Comparison of ENCODE assay signal across 7 mouse cellular contexts in the genomic region with DNA sequence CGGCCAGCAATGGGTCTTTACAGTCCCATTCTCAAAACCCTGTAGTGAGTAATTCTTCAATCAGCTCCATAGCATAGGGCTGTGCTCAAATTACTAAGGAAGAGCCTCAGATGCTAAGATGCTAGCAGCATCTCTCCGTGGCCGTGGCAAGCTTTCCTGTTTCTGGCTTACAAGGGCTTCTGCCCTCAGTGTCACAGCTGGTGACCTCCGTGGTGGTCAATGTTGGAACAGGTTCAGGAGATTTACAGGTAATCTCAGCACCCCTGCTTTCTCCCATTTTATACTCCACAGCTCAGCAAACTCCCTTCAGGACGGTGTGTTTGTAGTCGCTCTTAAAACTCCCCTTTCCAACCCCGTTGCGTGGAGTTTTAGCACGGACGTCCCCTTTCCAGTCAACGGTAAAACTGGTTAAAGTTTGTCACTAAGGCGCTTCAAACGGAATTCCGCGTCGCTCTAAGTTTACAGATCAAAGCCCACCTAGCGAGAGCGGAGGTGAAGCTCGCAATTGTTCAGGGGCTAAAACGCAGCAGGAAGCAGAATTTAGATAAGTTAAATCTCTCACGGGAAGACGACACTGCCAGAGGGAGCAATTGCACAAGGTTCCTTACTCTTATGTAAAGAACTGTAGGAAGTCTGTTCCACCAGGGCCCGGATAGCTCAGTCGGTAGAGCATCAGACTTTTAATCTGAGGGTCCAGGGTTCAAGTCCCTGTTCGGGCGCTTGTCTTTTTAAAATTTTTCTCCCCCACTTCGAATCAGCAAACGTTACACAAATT. TPM values are rescaled to one million over a fixed set of nuclear protein-coding genes. Genes with fewer than 3 reads are reported as not detected.
DNase-seq lines count a peak whose midpoint lies in the region; ATAC-seq and TF ChIP-seq lines count a peak whose summit lies in the region.

No protein-coding gene starts in this region.

- no peak for TF ChIP-seq POLR2A in small intestine, adult 2 months (IDR thresholded peaks at IDR 0.05; ENCODE audit: low read depth, low read length)

- under 1% methylated on average over 28 of the region's 28 CpGs for WGBS in intestine, postnatal 0 days
- WGBS in small intestine, adult 2 months: under 1% methylated on average over 28 of the region's 28 CpGs

- no peaks in the 10 kb centered on the region for H3K27me3 ChIP-seq in intestine, postnatal 0 days (replicated peaks; ENCODE audit: control insufficient read depth, insufficient read depth, low read length)
- no peaks in the 10 kb centered on the region for H3K27me3 ChIP-seq in small intestine, adult 2 months (ENCODE audit: control insufficient read depth, insufficient read depth, low read length)

- no peaks in the 10 kb centered on the region for H3K9me3 ChIP-seq in intestine, postnatal 0 days (ENCODE audit: control insufficient read depth)

- H3K4me3 ChIP-seq in intestine, postnatal 0 days (ENCODE audit: low read depth, low read length): peak overlapping the region; percentile 57
- peak overlapping the region; percentile 80 for H3K4me3 ChIP-seq in small intestine, adult 2 months (ENCODE audit: low read depth, low read length)

- ATAC-seq in common myeloid progenitor, adult 5-6 weeks (replicated peaks; ENCODE audit: low read depth, poor library complexity, severe bottlenecking): peak; percentile 70
- peak; percentile 79 for ATAC-seq in intestine, postnatal 0 days

- peak; percentile 56 to 72 for DNase-seq in adrenal gland, adult 18-20 months (ENCODE audit: low spot score in 2 of 2)
- DNase-seq in gastrocnemius, postnatal 14 days: peak; percentile 24
- peak; percentile 57 to 78 for DNase-seq in left cerebral cortex, postnatal 36 days (ENCODE audit: low spot score in 2 of 2)
- DNase-seq in mesoderm, embryonic 11.5 days (ENCODE audit: low read depth, low spot score): peak; percentile 92

- H3K4me2 ChIP-seq in intestine, postnatal 0 days (replicated peaks; ENCODE audit: low read depth): peak overlapping the region; percentile 60

- no peak for TF ChIP-seq CTCF in intestine, postnatal 0 days (IDR thresholded peaks at IDR 0.05; ENCODE audit: low read depth)
- TF ChIP-seq CTCF in small intestine, adult 2 months (IDR thresholded peaks at IDR 0.05; ENCODE audit: extremely low read depth, insufficient read length, insufficient replicate concordance, low read depth, low read length): no peak

- peak overlapping the region; percentile 63 for H3K27ac ChIP-seq in intestine, postnatal 0 days (ENCODE audit: low read depth, low read length)
- H3K27ac ChIP-seq in small intestine, adult 2 months (ENCODE audit: insufficient read depth, low read depth, low read length): peak overlapping the region; percentile 2; the same call in 1 of the 2 replicates

- H3K4me1 ChIP-seq in intestine, postnatal 0 days (replicated peaks; ENCODE audit: control insufficient read depth, insufficient read depth, low read length): no peaks in the 10 kb centered on the region
- H3K4me1 ChIP-seq in small intestine, adult 2 months (ENCODE audit: control insufficient read depth, insufficient read depth, insufficient read length, low read length): no peaks in the 10 kb centered on the region

- intact Hi-C loops in gastrocnemius, postnatal 14 days (cut with DNase I; ENCODE audit: low total_unique reads): no loop called here
- intact Hi-C loops in left cerebral cortex, postnatal 36 days (cut with DNase I): no loop called here

- peak overlapping the region; percentile 64 for H3K9ac ChIP-seq in intestine, postnatal 0 days (ENCODE audit: low read depth, low read length)

- no peaks in the 10 kb centered on the region; the same call in 1 of the 2 replicates for H3K36me3 ChIP-seq in intestine, postnatal 0 days (ENCODE audit: control insufficient read depth, insufficient read depth)
- H3K36me3 ChIP-seq in small intestine, adult 2 months (ENCODE audit: control insufficient read depth, insufficient read depth, low read length): no peaks in the 10 kb centered on the region

RNA-seq across cellular contexts. Expression of a gene that starts 3.1 kb away (rescaled TPM):
- 10 to 100 TPM; 65.7 to 68.7 TPM for total RNA-seq in adrenal gland, adult 18-20 months (2021)
- total RNA-seq in common myeloid progenitor, adult 5-6 weeks (2017): 104 and 113 TPM in 2 replicates
- total RNA-seq in gastrocnemius, postnatal 14 days (2021): 10 to 100 TPM; 23.0 to 33.2 TPM
- 10.0 and 13.1 TPM in 2 replicates for polyA plus RNA-seq in intestine, postnatal 0 days (2015; fragmentation: Nextera tagmentation; extraction: Ambion mirVana)
- 10 to 100 TPM; 63.2 to 91.1 TPM for total RNA-seq in left cerebral cortex, postnatal 36 days (2021)
- polyA plus RNA-seq in small intestine, adult 2 months (2012; rRNA removed): 6.1 and 11.2 TPM in 2 replicates

RNA-seq across cellular contexts. Expression of a gene that starts 12.0 kb away (rescaled TPM):
- total RNA-seq in adrenal gland, adult 18-20 months (2021): 1 to 10 TPM; 4.6 to 5.6 TPM
- 1.5 and 2.6 TPM in 2 replicates for total RNA-seq in common myeloid progenitor, adult 5-6 weeks (2017)
- 10 to 100 TPM; 12.2 to 21.6 TPM for total RNA-seq in gastrocnemius, postnatal 14 days (2021)
- 3.1 TPM in 2 replicates for polyA plus RNA-seq in intestine, postnatal 0 days (2015; fragmentation: Nextera tagmentation; extraction: Ambion mirVana)
- total RNA-seq in left cerebral cortex, postnatal 36 days (2021): 10 to 100 TPM; 12.4 to 18.6 TPM
- polyA plus RNA-seq in small intestine, adult 2 months (2012; rRNA removed): 13.2 and 23.9 TPM in 2 replicates

Comparison
In these comparisons a context has a peak if more than half of its experiments do, and no peak if none do; other contexts are left out.
1. Peak in every context shown above with its lines: DNase-seq, ATAC-seq, H3K4me3 ChIP-seq and H3K27ac ChIP-seq.
2. DNase-seq: peak in every context shown above with its lines; median percentile 92 in mesoderm, embryonic 11.5 days; 68 in left cerebral cortex, postnatal 36 days; 64 in adrenal gland, adult 18-20 months; 24 in gastrocnemius, postnatal 14 days.